Mouse (Mus musculus): ENCODE results near the gene Nol4l.
A peak's percentile ranks its signal among the peaks of the same experiment; 100 is the strongest.

Nol4l gene

GRCm38 (mm10) chr2:153483118-153483983 lies 46.4 kb downstream of the Nol4l start:
- DNase-seq (ENCODE audit: low read depth, low spot score), result no peak

GRCm38 (mm10) chr2:153481861-153482120 lies 48.0 kb downstream of the Nol4l start:
- DNase-seq (ENCODE audit: low read depth, low spot score), result no peak

GRCm38 (mm10) chr2:153481108-153481860 lies 48.5 kb downstream of the Nol4l start:
- no peak for DNase-seq (ENCODE audit: low read depth, low spot score)

DNA sequence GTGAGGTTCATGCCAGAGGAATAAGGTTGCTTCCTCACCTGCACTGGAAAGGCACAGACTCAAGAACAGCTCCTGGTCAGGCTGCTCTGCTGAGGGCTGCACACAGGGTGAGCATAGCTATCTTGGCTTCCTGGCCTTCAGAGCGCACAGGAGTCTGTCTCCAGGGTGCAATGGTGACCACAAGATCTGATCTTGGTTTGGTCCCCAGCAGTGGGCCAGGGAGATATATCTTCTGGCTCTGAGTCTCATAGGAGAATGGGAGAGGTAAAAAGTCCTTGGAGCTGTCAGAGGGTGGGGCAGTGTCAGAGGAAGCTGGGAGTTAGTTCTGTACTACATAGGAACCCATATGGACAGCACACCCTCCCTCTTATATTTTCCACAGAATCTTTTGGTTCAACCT lies 50.3 kb downstream of the Nol4l start:
- DNase-seq (ENCODE audit: low read depth, low spot score), result no peak

DNA sequence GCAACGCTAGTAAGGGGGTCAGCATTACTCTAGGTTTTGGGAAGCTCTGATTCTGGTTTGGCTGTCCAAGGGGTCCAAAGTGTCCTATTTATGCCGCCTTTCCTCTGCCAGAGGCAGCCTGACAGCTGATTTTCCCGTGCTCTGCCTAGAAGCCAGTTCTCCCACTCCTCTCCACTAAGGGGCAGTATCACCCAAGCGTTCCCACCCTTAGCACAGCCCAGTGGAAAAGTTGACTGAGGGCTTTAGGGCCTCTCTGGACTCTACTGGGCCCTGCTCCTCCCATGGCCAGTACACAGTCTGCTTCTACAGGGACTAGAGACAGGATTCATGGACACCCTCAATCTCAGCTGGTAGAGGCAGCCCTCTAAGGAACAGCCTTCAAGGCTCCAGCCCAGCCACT lies 51.2 kb downstream of the Nol4l start:
- DNase-seq (ENCODE audit: low read depth, low spot score), result peak; percentile 43

GRCm38 (mm10) chr2:153475114-153476112 lies 54.4 kb downstream of the Nol4l start:
- DNase-seq (ENCODE audit: low read depth, low spot score), result no peak

GRCm38 (mm10) chr2:153470983-153471382 lies 58.8 kb downstream of the Nol4l start:
- DNase-seq (ENCODE audit: low read depth, low spot score), result no peak

- no peak for DNase-seq (ENCODE audit: low read depth, low spot score)
Measured at GRCm38 (mm10) chr2:153469764-153470163, 60.0 kb downstream of the Nol4l start.

- no peak for DNase-seq (ENCODE audit: low read depth, low spot score)
Measured at GRCm38 (mm10) chr2:153469317-153469716, 60.5 kb downstream of the Nol4l start.

GRCm38 (mm10) chr2:153467372-153467771 lies 62.4 kb downstream of the Nol4l start:
- DNase-seq (ENCODE audit: low read depth, low spot score), result no peak

DNA sequence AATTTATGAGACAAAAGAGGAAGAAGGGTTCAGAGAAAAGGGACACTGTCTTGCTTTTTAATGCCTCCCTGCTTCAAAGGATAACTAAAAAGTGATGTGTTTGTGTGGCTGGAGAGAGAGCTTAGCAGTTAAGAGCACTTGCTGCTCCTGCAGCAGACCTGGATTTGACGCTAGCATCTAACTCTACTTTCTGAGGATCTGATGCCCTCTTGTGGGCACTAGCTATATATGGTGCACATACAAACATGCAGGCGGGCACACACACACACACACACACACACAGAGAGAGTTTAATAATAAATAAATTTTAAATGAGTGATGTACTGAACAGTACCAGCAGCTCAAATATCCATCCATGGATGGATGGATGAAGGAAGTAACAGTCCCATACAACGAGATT lies 66.5 kb downstream of the Nol4l start:
- DNase-seq (ENCODE audit: low read depth, low spot score), result no peak

DNA sequence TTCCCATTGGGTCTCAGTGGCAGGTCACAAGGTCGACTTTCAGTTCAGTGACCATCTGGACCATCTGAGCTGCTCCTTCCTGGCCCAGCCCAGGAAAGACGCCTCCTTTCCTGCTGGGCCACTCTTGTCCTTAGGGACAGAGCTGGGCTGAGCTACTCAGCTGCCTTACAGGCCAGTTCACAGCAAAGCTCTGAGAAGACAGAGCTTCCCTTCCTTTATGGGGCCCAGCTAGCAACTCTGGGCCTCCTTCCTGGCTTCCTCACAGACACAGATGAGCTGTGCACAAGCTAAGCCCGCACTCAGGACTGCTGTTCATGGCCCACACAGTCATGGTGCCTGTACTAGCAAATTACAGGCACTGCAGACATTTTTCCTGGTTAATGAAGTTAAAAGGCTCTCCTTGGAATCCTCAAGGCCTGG lies 71.7 kb downstream of the Nol4l start:
- DNase-seq (ENCODE audit: low read depth, low spot score), result no peak

GRCm38 (mm10) chr2:153457467-153457866 lies 72.3 kb downstream of the Nol4l start:
- DNase-seq (ENCODE audit: low read depth, low spot score), result no peak

DNA sequence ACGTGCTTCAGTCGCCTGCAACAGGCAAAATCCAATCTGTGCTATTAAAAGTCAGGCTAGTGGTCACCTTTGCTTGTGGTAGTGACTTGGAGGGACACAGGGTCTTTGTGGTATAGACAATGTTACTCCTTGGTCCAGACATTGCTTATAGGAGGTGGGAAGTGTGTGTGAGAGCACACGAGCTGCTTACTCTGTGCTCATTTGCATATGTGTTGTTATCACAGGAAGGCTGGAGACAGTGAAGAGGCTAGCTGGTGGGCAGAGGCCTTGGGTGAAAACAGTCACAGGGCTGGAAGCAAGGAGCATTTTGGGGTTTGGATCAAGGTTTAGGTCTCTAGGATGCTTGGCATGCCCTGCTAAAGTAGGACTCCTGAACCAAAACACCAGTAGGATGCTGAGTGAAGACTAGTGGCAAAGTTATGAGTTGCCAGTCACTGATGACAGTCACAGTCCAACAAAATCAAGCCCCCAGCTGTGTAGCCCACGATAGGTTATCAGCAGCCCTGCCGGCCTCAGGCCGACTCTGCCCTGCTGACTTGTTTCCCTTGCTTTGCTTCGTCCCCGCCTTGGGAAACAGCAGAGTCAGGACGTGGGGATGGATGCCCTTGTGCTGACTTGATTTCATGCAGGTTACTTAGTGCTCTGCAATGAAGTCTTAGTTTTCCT lies 74.8 kb downstream of the Nol4l start:
- DNase-seq (ENCODE audit: low read depth, low spot score), result no peak

- no peak for DNase-seq (ENCODE audit: low read depth, low spot score)
Measured at GRCm38 (mm10) chr2:153453961-153454759, 75.6 kb downstream of the Nol4l start.

DNA sequence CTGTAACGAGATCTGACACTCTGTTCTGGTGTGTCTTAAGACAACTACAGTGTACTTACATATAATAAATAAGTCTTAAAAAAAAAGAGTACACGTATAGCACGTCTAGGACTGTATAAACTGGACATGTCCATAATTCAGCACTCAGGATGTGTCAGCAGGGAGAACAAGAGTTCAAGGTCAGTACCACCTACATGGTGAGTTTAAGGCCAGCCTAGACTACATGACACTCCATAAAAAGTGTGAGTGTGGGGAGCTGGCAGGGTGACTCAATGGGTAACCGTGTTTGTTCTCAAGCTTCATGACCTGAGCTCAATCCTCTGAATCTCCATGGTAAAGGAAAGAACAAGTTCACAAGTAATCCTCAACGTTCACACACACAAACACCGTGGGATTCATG lies 81.3 kb downstream of the Nol4l start:
- no peak for DNase-seq (ENCODE audit: low read depth, low spot score)

GRCm38 (mm10) chr2:153447719-153448118 lies 82.1 kb downstream of the Nol4l start:
- DNase-seq (ENCODE audit: low read depth, low spot score), result no peak

GRCm38 (mm10) chr2:153446476-153446875 lies 83.3 kb downstream of the Nol4l start:
- no peak for DNase-seq (ENCODE audit: low read depth, low spot score)

- DNase-seq (ENCODE audit: low read depth, low spot score), result peak; percentile 75
Measured at GRCm38 (mm10) chr2:153446017-153446408, 83.8 kb downstream of the Nol4l start.

Measured in CD4-positive helper T cell, adult 2 months (primary cell).